Mouse (Mus musculus): ENCODE measurements at regions not wholly inside any gene's neighbourhood (a gene's known extent, or its start where the extent isn't known, plus 50 kb on each side); places are given as distances from the start of the nearest gene placed in this dataset.

DNA sequence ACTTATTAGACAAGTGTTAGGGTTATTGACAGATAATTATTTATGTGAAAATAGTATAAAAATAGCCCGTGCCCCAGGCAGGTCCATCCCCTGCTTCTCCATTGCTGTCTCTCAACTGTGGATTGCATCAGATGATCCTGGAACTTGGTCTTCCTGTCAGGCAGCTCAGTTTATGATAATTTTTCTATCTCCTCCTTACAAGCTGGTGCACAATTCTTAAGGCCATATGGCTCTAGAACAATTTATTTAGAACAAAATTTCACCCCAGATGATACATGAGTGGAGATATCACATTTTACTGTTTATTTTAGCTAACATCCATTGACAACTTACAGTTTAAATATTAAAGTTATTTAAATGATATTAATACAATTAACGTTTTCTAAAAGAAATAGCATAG is 54.1 kb upstream of the Slitrk5 start:
- TF ChIP-seq CTCF (IDR thresholded peaks at IDR 0.05; ENCODE audit: borderline replicate concordance, insufficient read depth, low read depth, low read length) (no peak), POLR2A (IDR thresholded peaks at IDR 0.05; ENCODE audit: borderline replicate concordance, insufficient read depth, low read length) (no peak)
